Mouse (Mus musculus): ENCODE data around the gene Ctsg. TPM values are rescaled to one million over a fixed set of nuclear protein-coding genes. Genes with fewer than 3 reads are reported as not detected.
"Not testable (repeated sequence)": the region's sequence is repeated elsewhere in the genome, so short reads cannot be mapped to it uniquely, and the experiment has no call there.

The Ctsg gene
- polyA plus RNA-seq, 1 experiment from 2014 or later: not detected

DNA sequence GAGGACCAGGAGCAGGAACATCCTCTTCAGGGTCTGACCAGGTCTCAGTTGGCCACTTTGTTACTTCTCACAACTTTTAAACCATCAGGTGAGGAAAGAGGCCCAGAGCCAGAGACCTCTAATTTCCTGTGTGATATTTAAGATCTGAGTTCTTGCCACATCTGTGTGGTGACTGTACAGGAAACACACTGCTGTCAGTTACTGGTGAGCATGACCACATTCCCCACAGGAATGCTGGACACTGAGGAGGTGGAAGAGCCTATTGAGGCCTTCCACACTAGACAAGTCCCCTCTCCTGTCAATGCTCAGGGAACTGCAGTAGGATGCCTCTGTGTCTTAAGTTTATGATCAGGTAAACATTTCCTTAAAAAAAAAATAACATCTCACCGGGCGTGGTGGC, 17.2 kb downstream of the Ctsg start, which contains the start of gene Mcpt8:
Gene Mcpt8 (minus strand): TSS at position 107 of the 400 bp plus-strand sequence.
- ATAC-seq (ENCODE audit: insufficient read depth) (no peak), DNase-seq (no peak)
- Histone ChIP-seq H3K4me3 (ENCODE audit: low read depth, low read length) (no peak within 1 kb of the TSS), H3K9ac (no peak within 1 kb of the TSS), H3K9me3 (ENCODE audit: low read depth, low read length) (no peaks in the 10 kb centered on the region), H3K36me3 (ENCODE audit: insufficient read depth) (no peaks in the 10 kb centered on the region), H3K4me2 (no peak within 1 kb of the TSS), H3K27ac (ENCODE audit: low read depth) (no peak within 1 kb of the TSS), H3K27me3 (ENCODE audit: insufficient read depth, low read length) (no peaks in the 10 kb centered on the region), H3K4me1 (ENCODE audit: insufficient read depth) (no peaks in the 10 kb centered on the region)
- TF ChIP-seq CTCF (IDR thresholded peaks at IDR 0.05; ENCODE audit: low read depth): no peak
- 85% methylated on average over 2 of the region's 2 CpGs for WGBS

DNA sequence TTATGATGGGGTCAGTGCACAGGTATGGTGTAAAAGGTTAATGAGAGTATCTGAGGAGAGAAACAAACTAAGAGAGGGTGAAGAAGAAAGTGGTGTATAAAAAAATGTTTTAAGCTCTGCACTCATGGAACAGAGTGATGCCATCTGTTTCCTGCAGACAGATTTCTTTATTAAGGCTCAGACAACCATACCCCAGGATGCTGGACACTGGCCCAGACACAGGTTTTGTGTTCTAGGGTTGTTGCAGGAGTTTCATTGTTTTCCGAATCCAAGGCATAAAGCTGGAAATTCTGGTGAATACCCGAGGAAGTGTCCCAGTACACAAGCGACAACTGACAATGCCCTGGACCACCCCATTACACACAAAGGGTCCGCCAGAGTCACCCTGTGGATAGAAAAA, 20.4 kb downstream of the Ctsg start:
- TF ChIP-seq CTCF (IDR thresholded peaks at IDR 0.05; ENCODE audit: low read depth): no peak
- H3K27ac ChIP-seq (ENCODE audit: low read depth): no peak overlapping the region
- H3K9me3 ChIP-seq (ENCODE audit: low read depth, low read length): no peaks in the 10 kb centered on the region
- H3K4me1 ChIP-seq (ENCODE audit: insufficient read depth): no peaks in the 10 kb centered on the region
- no peaks in the 10 kb centered on the region for H3K27me3 ChIP-seq (ENCODE audit: insufficient read depth, low read length)
- H3K9ac ChIP-seq: no peak overlapping the region
- no peak overlapping the region for H3K4me2 ChIP-seq
- ATAC-seq (ENCODE audit: insufficient read depth) (no peak), DNase-seq (no peak)
- WGBS: 90% methylated on average over 4 of the region's 4 CpGs
- H3K4me3 ChIP-seq (ENCODE audit: low read depth, low read length): no peak overlapping the region
- H3K36me3 ChIP-seq (ENCODE audit: insufficient read depth): no peaks in the 10 kb centered on the region

DNA sequence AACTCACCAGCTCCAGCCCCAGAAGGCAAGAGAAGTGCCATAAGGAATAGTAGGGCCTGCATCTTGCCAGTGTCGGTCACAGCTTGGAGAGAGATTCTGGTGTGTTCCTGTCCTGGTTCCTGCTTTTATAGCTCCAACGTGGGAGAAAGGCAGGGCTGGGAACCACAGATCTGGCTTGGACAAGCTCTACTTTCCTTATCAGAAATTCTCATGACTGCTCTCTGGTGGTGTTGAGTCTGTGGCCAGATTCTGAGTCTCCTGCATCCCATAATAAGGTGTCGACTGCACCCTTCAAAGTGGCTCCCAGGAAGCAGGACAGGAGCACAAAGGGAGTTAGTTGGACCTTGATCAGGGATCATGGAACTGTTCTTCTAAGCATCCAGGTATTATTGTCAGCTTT, 40.2 kb downstream of the Ctsg start, which contains the start of gene Mcpt4:
Gene Mcpt4 (minus strand): TSS at position 101 of the 400 bp plus-strand sequence.
- ATAC-seq (ENCODE audit: insufficient read depth): not testable (repeated sequence)

DNA sequence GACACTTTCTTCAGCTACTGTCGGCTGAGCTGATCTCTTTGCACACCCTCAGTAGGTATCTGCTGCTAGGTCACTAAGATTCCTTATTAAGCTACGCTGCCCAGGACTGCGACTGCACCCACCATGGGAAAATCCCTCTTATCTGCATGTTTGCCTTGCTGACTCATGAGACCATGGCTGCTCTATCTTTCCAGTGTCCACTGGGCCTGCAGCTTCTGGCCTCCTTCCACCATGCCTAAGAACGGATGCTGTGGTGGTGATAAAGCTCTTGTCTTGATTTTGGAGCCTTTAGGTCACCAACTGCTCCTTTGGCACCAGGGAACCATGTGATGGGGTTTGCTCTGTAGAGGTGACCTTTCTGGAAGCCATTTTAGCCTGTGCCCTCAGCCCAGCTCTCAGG, 44.7 kb downstream of the Ctsg start:
- 74% methylated on average over 4 of the region's 4 CpGs for WGBS
- no peak overlapping the region for H3K4me2 ChIP-seq

More for the DNA sequence above, 40.2 kb downstream of the Ctsg start, which contains the start of gene Mcpt4:
- not testable (repeated sequence) for H3K9ac ChIP-seq; H3K4me3 ChIP-seq (ENCODE audit: low read depth, low read length); H3K4me2 ChIP-seq; DNase-seq; H3K27me3 ChIP-seq (ENCODE audit: insufficient read depth, low read length); H3K9me3 ChIP-seq (ENCODE audit: low read depth, low read length); H3K36me3 ChIP-seq (ENCODE audit: insufficient read depth); H3K4me1 ChIP-seq (ENCODE audit: insufficient read depth); H3K27ac ChIP-seq (ENCODE audit: low read depth)
- 69% methylated on average over 3 of the region's 3 CpGs for WGBS

DNA sequence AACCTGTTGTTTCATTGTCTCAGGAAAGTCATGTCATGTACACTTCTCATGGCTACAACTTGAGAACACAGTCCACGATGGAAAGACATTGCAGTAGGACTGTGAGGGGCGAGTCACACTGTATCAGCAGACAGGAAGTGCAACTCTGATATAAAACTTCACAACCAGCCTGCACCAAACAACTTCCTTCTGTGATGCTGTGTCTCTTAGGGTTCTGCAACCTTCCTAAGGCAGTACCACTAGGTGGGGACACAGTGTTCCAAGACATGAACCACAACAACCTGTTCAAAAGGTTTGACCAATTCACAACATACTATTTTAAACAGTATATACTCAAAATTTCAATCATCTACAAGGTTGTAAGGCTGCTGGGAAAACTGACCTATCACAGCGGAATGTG, 47.0 kb downstream of the Ctsg start:
- Histone ChIP-seq H3K27ac (ENCODE audit: low read depth) (no peak overlapping the region), H3K4me1 (ENCODE audit: insufficient read depth) (no peaks in the 10 kb centered on the region), H3K9ac (no peak overlapping the region), H3K36me3 (ENCODE audit: insufficient read depth) (no peaks in the 10 kb centered on the region), H3K4me2 (no peak overlapping the region), H3K9me3 (ENCODE audit: low read depth, low read length) (no peaks in the 10 kb centered on the region), H3K4me3 (ENCODE audit: low read depth, low read length) (no peak overlapping the region), H3K27me3 (ENCODE audit: insufficient read depth, low read length) (no peaks in the 10 kb centered on the region)
- DNase-seq (no peak), ATAC-seq (ENCODE audit: insufficient read depth) (no peak)
- TF ChIP-seq CTCF (IDR thresholded peaks at IDR 0.05; ENCODE audit: low read depth): no peak
- WGBS: 68% methylated on average over 3 of the region's 3 CpGs

More for the DNA sequence above, 44.7 kb downstream of the Ctsg start:
- H3K27me3 ChIP-seq (ENCODE audit: insufficient read depth, low read length): no peaks in the 10 kb centered on the region
- no peak for TF ChIP-seq CTCF (IDR thresholded peaks at IDR 0.05; ENCODE audit: low read depth)
- H3K9ac ChIP-seq: no peak overlapping the region
- ATAC-seq (ENCODE audit: insufficient read depth) (no peak), DNase-seq (no peak)
- no peaks in the 10 kb centered on the region for H3K9me3 ChIP-seq (ENCODE audit: low read depth, low read length)
- H3K4me3 ChIP-seq (ENCODE audit: low read depth, low read length): no peak overlapping the region
- H3K36me3 ChIP-seq (ENCODE audit: insufficient read depth): no peaks in the 10 kb centered on the region
- no peak overlapping the region for H3K27ac ChIP-seq (ENCODE audit: low read depth)
- H3K4me1 ChIP-seq (ENCODE audit: insufficient read depth): no peaks in the 10 kb centered on the region

Small RNAs within 50 kb of the gene (microRNA-seq; reads per million reads assigned to microRNA genes)
- gene Mir6949 (ENCODE audit: borderline number of aligned reads): not detected

Other genes with a start within 250 kb of the Ctsg start
- 18.7 and 19.4 TPM in 2 replicates for gene Nynrin, start 248.6 kb downstream of the Ctsg start, polyA plus RNA-seq (2014; fragmentation: Nextera tagmentation; extraction: Ambion mirVana)
- gene Cbln3, start 218.2 kb downstream of the Ctsg start, polyA plus RNA-seq (2014; fragmentation: Nextera tagmentation; extraction: Ambion mirVana): 1.4 and 1.9 TPM in 2 replicates
- gene Khnyn, start 217.6 kb downstream of the Ctsg start, polyA plus RNA-seq (2014; fragmentation: Nextera tagmentation; extraction: Ambion mirVana): 11.0 and 13.7 TPM in 2 replicates
- gene Sdr39u1, start 202.3 kb downstream of the Ctsg start, polyA plus RNA-seq (2014; fragmentation: Nextera tagmentation; extraction: Ambion mirVana): 44.3 and 47.2 TPM in 2 replicates
- gene Cma1, start 157.9 kb downstream of the Ctsg start, polyA plus RNA-seq (2014; fragmentation: Nextera tagmentation; extraction: Ambion mirVana): 3.7 and 4.4 TPM in 2 replicates
- not detected in 2 replicates for gene Cma2, start 151.6 kb downstream of the Ctsg start, polyA plus RNA-seq (2014; fragmentation: Nextera tagmentation; extraction: Ambion mirVana)
- gene Mcpt1, start 84.6 kb downstream of the Ctsg start, polyA plus RNA-seq (2014; fragmentation: Nextera tagmentation; extraction: Ambion mirVana): not detected in 2 replicates
- not detected in 2 replicates for gene Mcpt9, start 72.1 kb downstream of the Ctsg start, polyA plus RNA-seq (2014; fragmentation: Nextera tagmentation; extraction: Ambion mirVana)
- not detected in 2 replicates for gene Mcpt2, start 60.5 kb downstream of the Ctsg start, polyA plus RNA-seq (2014; fragmentation: Nextera tagmentation; extraction: Ambion mirVana)
- 0.28 TPM in 1 of 2 replicates, not detected in the other for gene Mcpt4, start 40.3 kb downstream of the Ctsg start, polyA plus RNA-seq (2014; fragmentation: Nextera tagmentation; extraction: Ambion mirVana)
- gene Mcpt8, start 17.3 kb downstream of the Ctsg start, polyA plus RNA-seq (2014; fragmentation: Nextera tagmentation; extraction: Ambion mirVana): 0.54 and 2.8 TPM in 2 replicates
- not detected in 2 replicates for gene Gzme, start 18.1 kb upstream of the Ctsg start, polyA plus RNA-seq (2014; fragmentation: Nextera tagmentation; extraction: Ambion mirVana)
- not detected in 2 replicates for gene Gzmd, start 30.0 kb upstream of the Ctsg start, polyA plus RNA-seq (2014; fragmentation: Nextera tagmentation; extraction: Ambion mirVana)
- not detected in 2 replicates for gene Gzmg, start 57.0 kb upstream of the Ctsg start, polyA plus RNA-seq (2014; fragmentation: Nextera tagmentation; extraction: Ambion mirVana)
- gene Gzmn, start 72.0 kb upstream of the Ctsg start, polyA plus RNA-seq (2014; fragmentation: Nextera tagmentation; extraction: Ambion mirVana): not detected in 2 replicates
- gene Gzmf, start 108.8 kb upstream of the Ctsg start, polyA plus RNA-seq (2014; fragmentation: Nextera tagmentation; extraction: Ambion mirVana): not detected in 2 replicates
- not detected in 2 replicates for gene Gzmc, start 132.1 kb upstream of the Ctsg start, polyA plus RNA-seq (2014; fragmentation: Nextera tagmentation; extraction: Ambion mirVana)
- 0.25 and 0.38 TPM in 2 replicates for gene Gzmb, start 159.7 kb upstream of the Ctsg start, polyA plus RNA-seq (2014; fragmentation: Nextera tagmentation; extraction: Ambion mirVana)

Measured in lung, embryonic 14.5 days (tissue).